Mouse (Mus musculus): ENCODE measurements around the gene Kcnq4. TPM values are rescaled to one million over a fixed set of nuclear protein-coding genes. Genes with fewer than 3 reads are reported as not detected.

The Kcnq4 gene
- polyA plus RNA-seq, 1 experiment: 2.0 TPM

GRCm38 (mm10) chr4:120716765-120717164, 31.6 kb downstream of the Kcnq4 start:
- H3K4me1 ChIP-seq (replicated peaks; ENCODE audit: control insufficient read depth, insufficient read depth, low read length): peaks cover 11% of the 10 kb centered on the region
- no peaks in the 10 kb centered on the region for H3K36me3 ChIP-seq (ENCODE audit: control insufficient read depth, insufficient read depth, low read length)
- peak overlapping the region; percentile 43 for H3K4me3 ChIP-seq (ENCODE audit: control insufficient read depth, insufficient read depth, low read length)
- H3K27ac ChIP-seq (ENCODE audit: control insufficient read depth, insufficient read depth, low read length): no peak overlapping the region
- TF ChIP-seq CTCF (IDR thresholded peaks at IDR 0.05; ENCODE audit: borderline replicate concordance, control insufficient read depth, extremely low read depth, insufficient read depth, low read length, poor library complexity) (no peak), POLR2A (IDR thresholded peaks at IDR 0.05; ENCODE audit: control insufficient read depth, extremely low read depth, insufficient read depth, low read length, poor library complexity) (no peak)
- H3K27me3 ChIP-seq (ENCODE audit: control insufficient read depth, insufficient read depth, low read length): no peaks in the 10 kb centered on the region; the same call in 1 of the 2 replicates
- 20% methylated on average over 12 of the region's 12 CpGs for WGBS
- DNase-seq: no peak

GRCm38 (mm10) chr4:120716141-120716571, 32.3 kb downstream of the Kcnq4 start:
- DNase-seq: peak; percentile 53
- no peaks in the 10 kb centered on the region for H3K36me3 ChIP-seq (ENCODE audit: control insufficient read depth, insufficient read depth, low read length)
- peak overlapping the region; percentile 43 for H3K4me3 ChIP-seq (ENCODE audit: control insufficient read depth, insufficient read depth, low read length)
- 9% methylated on average over 12 of the region's 12 CpGs for WGBS
- TF ChIP-seq POLR2A (IDR thresholded peaks at IDR 0.05; ENCODE audit: control insufficient read depth, extremely low read depth, insufficient read depth, low read length, poor library complexity): no peak
- H3K27me3 ChIP-seq (ENCODE audit: control insufficient read depth, insufficient read depth, low read length): no peaks in the 10 kb centered on the region; the same call in 1 of the 2 replicates
- H3K4me1 ChIP-seq (replicated peaks; ENCODE audit: control insufficient read depth, insufficient read depth, low read length): peaks cover 11% of the 10 kb centered on the region
- no peak overlapping the region for H3K27ac ChIP-seq (ENCODE audit: control insufficient read depth, insufficient read depth, low read length)

- Histone ChIP-seq H3K4me3 (ENCODE audit: control insufficient read depth, insufficient read depth, low read length) (no peak overlapping the region), H3K4me1 (replicated peaks; ENCODE audit: control insufficient read depth, insufficient read depth, low read length) (peaks cover 11% of the 10 kb centered on the region), H3K27me3 (ENCODE audit: control insufficient read depth, insufficient read depth, low read length) (no peaks in the 10 kb centered on the region; the same call in 1 of the 2 replicates), H3K27ac (ENCODE audit: control insufficient read depth, insufficient read depth, low read length) (no peak overlapping the region), H3K36me3 (ENCODE audit: control insufficient read depth, insufficient read depth, low read length) (no peaks in the 10 kb centered on the region)
- TF ChIP-seq CTCF (IDR thresholded peaks at IDR 0.05; ENCODE audit: borderline replicate concordance, control insufficient read depth, extremely low read depth, insufficient read depth, low read length, poor library complexity) (no peak), POLR2A (IDR thresholded peaks at IDR 0.05; ENCODE audit: control insufficient read depth, extremely low read depth, insufficient read depth, low read length, poor library complexity) (no peak)
- 66% methylated on average over 6 of the region's 6 CpGs for WGBS
- DNase-seq: no peak
These were observed 34.4 kb downstream of the Kcnq4 start for GRCm38 (mm10) chr4:120713856-120714497.

GRCm38 (mm10) chr4:120713021-120713420, 35.4 kb downstream of the Kcnq4 start:
- DNase-seq: no peak
- TF ChIP-seq CTCF (IDR thresholded peaks at IDR 0.05; ENCODE audit: borderline replicate concordance, control insufficient read depth, extremely low read depth, insufficient read depth, low read length, poor library complexity): no peak
- TF ChIP-seq POLR2A (IDR thresholded peaks at IDR 0.05; ENCODE audit: control insufficient read depth, extremely low read depth, insufficient read depth, low read length, poor library complexity): no peak
- H3K36me3 ChIP-seq (ENCODE audit: control insufficient read depth, insufficient read depth, low read length): no peaks in the 10 kb centered on the region
- 95% methylated on average over 6 of the region's 6 CpGs for WGBS
- no peak overlapping the region for H3K27ac ChIP-seq (ENCODE audit: control insufficient read depth, insufficient read depth, low read length)
- no peak overlapping the region for H3K4me3 ChIP-seq (ENCODE audit: control insufficient read depth, insufficient read depth, low read length)
- peaks cover 11% of the 10 kb centered on the region for H3K4me1 ChIP-seq (replicated peaks; ENCODE audit: control insufficient read depth, insufficient read depth, low read length)
- H3K27me3 ChIP-seq (ENCODE audit: control insufficient read depth, insufficient read depth, low read length): no peaks in the 10 kb centered on the region; the same call in 1 of the 2 replicates

GRCm38 (mm10) chr4:120712236-120712635, 36.2 kb downstream of the Kcnq4 start:
- 94% methylated on average over 12 of the region's 12 CpGs for WGBS
- no peak for DNase-seq
- Histone ChIP-seq H3K36me3 (ENCODE audit: control insufficient read depth, insufficient read depth, low read length) (no peaks in the 10 kb centered on the region), H3K27me3 (ENCODE audit: control insufficient read depth, insufficient read depth, low read length) (no peaks in the 10 kb centered on the region; the same call in 1 of the 2 replicates), H3K27ac (ENCODE audit: control insufficient read depth, insufficient read depth, low read length) (no peak overlapping the region), H3K4me1 (replicated peaks; ENCODE audit: control insufficient read depth, insufficient read depth, low read length) (peaks cover 11% of the 10 kb centered on the region), H3K4me3 (ENCODE audit: control insufficient read depth, insufficient read depth, low read length) (no peak overlapping the region)
- TF ChIP-seq POLR2A (IDR thresholded peaks at IDR 0.05; ENCODE audit: control insufficient read depth, extremely low read depth, insufficient read depth, low read length, poor library complexity) (no peak), CTCF (IDR thresholded peaks at IDR 0.05; ENCODE audit: borderline replicate concordance, control insufficient read depth, extremely low read depth, insufficient read depth, low read length, poor library complexity) (no peak)

GRCm38 (mm10) chr4:120702511-120702910, 45.9 kb downstream of the Kcnq4 start:
- H3K27ac ChIP-seq (ENCODE audit: control insufficient read depth, insufficient read depth, low read length): no peak overlapping the region
- no peak for DNase-seq
- H3K4me1 ChIP-seq (replicated peaks; ENCODE audit: control insufficient read depth, insufficient read depth, low read length): no peaks in the 10 kb centered on the region
- H3K4me3 ChIP-seq (ENCODE audit: control insufficient read depth, insufficient read depth, low read length): no peak overlapping the region
- H3K36me3 ChIP-seq (ENCODE audit: control insufficient read depth, insufficient read depth, low read length): no peaks in the 10 kb centered on the region
- 98% methylated on average over 2 of the region's 2 CpGs for WGBS
- no peaks in the 10 kb centered on the region; the same call in 1 of the 2 replicates for H3K27me3 ChIP-seq (ENCODE audit: control insufficient read depth, insufficient read depth, low read length)
- TF ChIP-seq CTCF (IDR thresholded peaks at IDR 0.05; ENCODE audit: borderline replicate concordance, control insufficient read depth, extremely low read depth, insufficient read depth, low read length, poor library complexity) (no peak), POLR2A (IDR thresholded peaks at IDR 0.05; ENCODE audit: control insufficient read depth, extremely low read depth, insufficient read depth, low read length, poor library complexity) (no peak)

All from thymus, adult 2 months (tissue).